Mouse (Mus musculus) hematopoietic stem cell, adult 5-6 weeks (primary cell): ENCODE results near the gene Gm19668. TPM values are rescaled to one million over a fixed set of nuclear protein-coding genes. Genes with fewer than 3 reads are reported as not detected.
"Not testable (repeated sequence)": the region's sequence is repeated elsewhere in the genome, so short reads cannot be mapped to it uniquely, and the experiment has no call there.

Experiments
- ATAC-seq, 2 experiments: fragments of 125-278 bp in 1 of 2; replicated peaks in 1 of 2; 2 replicates each; pipeline ENCODE4 v1.8.0; 2016 to 2017; ENCODE audit warnings: inconsistent platforms in 2 of 2, mild to moderate bottlenecking in 2 of 2, moderate number of reproducible peaks in 2 of 2, low read depth in 1 of 2, moderate TSS enrichment in 1 of 2; ENCODE audit not compliant: low FRiP score in 2 of 2, poor library complexity in 2 of 2, severe bottlenecking in 2 of 2, insufficient read depth in 1 of 2, low TSS enrichment in 1 of 2
- total RNA-seq: library from RNA; stranded (forward); fragments of 172-1452, 232-1000 nt; gene quantifications from 2 replicates; pipeline ENCODE4 v1.2.3, GENCODE M21; 2017

Gene Gm19668
- total RNA-seq, 1 experiment from 2014 or later: not detected

DNA sequence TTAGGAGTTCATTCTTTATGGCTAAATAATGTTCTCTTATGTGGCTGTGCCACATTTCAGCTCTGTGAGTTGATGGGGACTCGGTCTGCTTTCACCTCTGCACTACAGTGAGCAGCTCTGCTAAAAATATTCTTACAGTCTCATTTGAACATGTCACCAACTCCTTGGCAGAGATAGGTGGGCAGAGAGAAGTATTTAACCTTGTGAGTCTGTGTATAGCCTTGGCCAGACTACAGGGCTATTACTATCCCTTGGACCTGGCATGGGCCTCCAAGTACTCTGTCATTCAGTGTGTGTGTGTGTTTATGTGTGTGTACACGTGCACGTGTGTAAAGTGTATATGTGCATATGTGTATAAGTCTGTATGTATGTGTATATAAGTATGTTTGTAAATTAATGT, 15.5 kb downstream of the Gm19668 start:
- not testable (repeated sequence) for ATAC-seq

- ATAC-seq: not testable (repeated sequence)
Observed at GRCm38 (mm10) chr10:77782442-77782841, 16.5 kb downstream of the Gm19668 start, which contains the start of gene Gm3250. Gm3250 (minus strand) TSS chr10:77782542.

DNA sequence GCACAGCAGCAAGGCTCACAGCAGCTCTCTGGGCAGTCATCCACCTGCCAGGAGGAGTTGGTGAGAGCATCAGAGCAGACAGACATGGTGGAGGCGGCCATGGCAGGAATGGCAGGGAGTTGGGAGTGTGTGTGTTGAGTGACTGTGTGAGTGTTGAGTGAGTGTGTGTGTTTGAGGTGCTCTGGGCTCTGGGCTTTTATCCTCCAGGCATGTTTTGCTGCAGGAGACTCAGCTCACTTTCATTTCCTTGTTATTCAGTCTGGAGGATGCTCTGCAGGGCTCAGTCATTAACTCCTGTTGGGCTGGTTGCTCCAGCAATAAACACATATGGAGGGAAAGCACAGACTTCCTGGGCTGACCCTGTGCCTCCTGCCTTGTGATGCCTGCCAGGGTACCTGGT, 22.1 kb downstream of the Gm19668 start, which contains the start of gene Gm7138:
Gm7138 (minus strand) TSS at position 101 of the 400 bp plus-strand sequence.
- ATAC-seq: not testable (repeated sequence)

- ATAC-seq: not testable (repeated sequence)
Observed at GRCm38 (mm10) chr10:77772142-77772541, 26.8 kb downstream of the Gm19668 start.

DNA sequence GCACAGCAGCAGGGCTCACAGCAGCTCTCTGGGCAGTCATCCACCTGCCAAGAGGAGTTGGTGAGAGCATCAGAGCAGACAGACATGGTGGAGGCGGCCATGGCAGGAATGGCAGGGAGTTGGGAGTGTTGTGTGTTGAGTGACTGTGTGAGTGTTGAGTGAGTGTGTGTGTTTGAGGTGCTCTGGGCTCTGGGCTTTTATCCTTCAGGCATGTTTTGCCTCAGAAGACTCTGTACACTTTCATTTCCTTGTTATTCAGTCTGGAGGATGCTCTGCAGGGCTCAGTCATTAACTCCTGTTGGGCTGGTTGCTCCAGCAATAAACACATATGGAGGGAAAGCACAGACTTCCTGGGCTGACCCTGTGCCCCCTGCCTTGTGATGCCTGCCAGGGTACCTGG, 27.7 kb downstream of the Gm19668 start, which contains the start of gene Gm3238:
Gm3238 (minus strand) TSS at position 101 of the 400 bp plus-strand sequence.
- ATAC-seq: not testable (repeated sequence)

GRCm38 (mm10) chr10:77769727-77770126, 29.2 kb downstream of the Gm19668 start:
- ATAC-seq: no peak

DNA sequence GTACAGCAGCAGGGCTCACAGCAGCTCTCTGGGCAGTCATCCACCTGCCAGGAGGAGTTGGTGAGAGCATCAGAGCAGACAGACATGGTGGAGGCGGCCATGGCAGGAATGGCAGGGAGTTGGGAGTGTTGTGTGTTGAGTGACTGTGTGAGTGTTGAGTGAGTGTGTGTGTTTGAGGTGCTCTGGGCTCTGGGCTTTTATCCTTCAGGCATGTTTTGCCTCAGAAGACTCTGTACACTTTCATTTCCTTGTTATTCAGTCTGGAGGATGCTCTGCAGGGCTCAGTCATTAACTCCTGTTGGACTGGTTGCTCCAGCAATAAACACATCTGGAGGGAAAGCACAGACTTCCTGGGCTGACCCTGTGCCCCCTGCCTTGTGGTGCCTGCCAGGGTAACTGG, 39.4 kb downstream of the Gm19668 start, which contains the start of gene Gm3233:
Gm3233 (minus strand) TSS at position 101 of the 400 bp plus-strand sequence.
- ATAC-seq: not testable (repeated sequence)

DNA sequence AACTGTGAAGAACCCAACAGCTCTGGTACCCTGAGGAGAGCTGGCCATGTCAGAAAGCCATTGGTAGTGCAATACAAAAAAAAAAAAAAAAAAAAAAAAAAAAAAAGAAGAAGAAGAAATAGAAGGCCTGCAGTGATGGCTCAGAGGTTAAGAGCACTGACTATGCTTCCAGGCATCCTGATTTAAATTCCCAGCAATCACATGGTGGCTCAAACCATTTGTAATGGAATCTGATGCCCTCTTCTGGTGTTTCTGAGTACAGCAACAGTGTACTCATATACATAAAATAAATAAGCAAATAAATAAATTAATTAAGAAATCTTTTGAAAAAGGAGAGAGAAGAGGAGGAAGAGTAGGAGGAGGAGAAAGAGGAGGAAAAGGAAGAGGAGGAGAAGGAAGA, 45.5 kb downstream of the Gm19668 start:
- no peak for ATAC-seq

GRCm38 (mm10) chr10:77752312-77752711, 46.6 kb downstream of the Gm19668 start:
- not testable (repeated sequence) for ATAC-seq

DNA sequence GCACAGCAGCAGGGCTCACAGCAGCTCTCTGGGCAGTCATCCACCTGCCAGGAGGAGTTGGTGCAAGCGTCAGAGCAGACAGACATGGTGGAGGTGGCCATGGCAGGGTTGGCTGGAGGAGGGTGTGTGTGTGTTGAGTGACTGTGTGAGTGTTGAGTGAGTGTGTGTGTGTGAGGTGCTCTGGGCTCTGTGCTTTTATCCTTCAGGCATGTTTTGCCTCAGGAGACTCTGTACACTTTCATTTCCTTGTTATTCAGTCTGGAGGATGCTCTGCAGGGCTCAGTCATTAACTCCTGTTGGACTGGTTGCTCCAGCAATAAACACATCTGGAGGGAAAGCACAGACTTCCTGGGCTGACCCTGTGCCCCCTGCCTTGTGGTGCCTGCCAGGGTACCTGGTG, 47.7 kb downstream of the Gm19668 start, which contains the start of gene Gm9736:
Gm9736 (minus strand) TSS at position 101 of the 400 bp plus-strand sequence.
- not testable (repeated sequence) for ATAC-seq

DNA sequence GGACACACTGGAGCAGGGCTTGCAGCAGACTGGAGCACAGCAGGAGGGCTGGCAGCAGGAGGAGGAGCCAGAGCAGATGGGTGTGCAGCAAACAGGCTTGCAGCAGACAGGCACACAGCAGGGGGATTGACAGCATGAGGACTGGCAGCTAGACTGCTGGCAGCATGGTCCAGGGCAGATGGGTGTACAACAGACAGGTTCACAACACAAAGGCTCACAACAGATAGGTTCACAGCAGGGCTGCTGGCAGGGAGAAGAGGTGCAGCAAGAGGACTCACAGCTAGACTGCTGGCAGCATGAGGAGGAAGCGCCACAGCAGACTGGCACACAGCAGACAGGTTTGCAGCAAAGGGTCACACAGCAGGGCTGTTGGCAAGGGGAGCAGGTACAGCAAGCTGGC, 48.2 kb downstream of the Gm19668 start:
- not testable (repeated sequence) for ATAC-seq

Other genes with a start within 250 kb of the Gm19668 start
- gene Pttg1ip, start 217.4 kb downstream of the Gm19668 start, total RNA-seq: 56.2 and 65.8 TPM in 2 replicates
- 148 and 150 TPM in 2 replicates for gene Sumo3, start 193.0 kb downstream of the Gm19668 start, total RNA-seq
- not detected in 2 replicates for gene Gm49325, start 192.9 kb downstream of the Gm19668 start, total RNA-seq
- 25.6 and 27.5 TPM in 2 replicates for gene Ube2g2, start 176.9 kb downstream of the Gm19668 start, total RNA-seq
- gene Tspear, start 112.6 kb downstream of the Gm19668 start, total RNA-seq: 2.8 and 3.1 TPM in 2 replicates
- not detected in 2 replicates for gene Gm19402, start 108.4 kb downstream of the Gm19668 start, total RNA-seq
- not detected in 2 replicates for gene Gm9508, start 101.9 kb downstream of the Gm19668 start, total RNA-seq
- not detected in 2 replicates for gene Gm10272, start 92.5 kb downstream of the Gm19668 start, total RNA-seq
- gene Gm10024, start 87.7 kb downstream of the Gm19668 start, total RNA-seq: not detected in 2 replicates
- not detected in 2 replicates for gene Gm10142, start 83.3 kb downstream of the Gm19668 start, total RNA-seq
- gene Krtap12-1, start 78.5 kb downstream of the Gm19668 start, total RNA-seq: not detected in 2 replicates
- not detected in 2 replicates for gene Gm10100, start 72.6 kb downstream of the Gm19668 start, total RNA-seq
- not detected in 2 replicates for gene Gm18596, start 56.5 kb downstream of the Gm19668 start, total RNA-seq
- gene Gm9736, start 47.8 kb downstream of the Gm19668 start, total RNA-seq: not detected in 2 replicates
- not detected in 2 replicates for gene Gm3233, start 39.5 kb downstream of the Gm19668 start, total RNA-seq
- not detected in 2 replicates for gene Gm3238, start 27.8 kb downstream of the Gm19668 start, total RNA-seq
- gene Gm7138, start 22.2 kb downstream of the Gm19668 start, total RNA-seq: not detected in 2 replicates
- not detected in 2 replicates for gene Gm3250, start 16.6 kb downstream of the Gm19668 start, total RNA-seq
- not detected in 2 replicates for gene Gm7137, start 10.9 kb downstream of the Gm19668 start, total RNA-seq
- gene Gm9639, start 4.1 kb downstream of the Gm19668 start, total RNA-seq: not detected in 2 replicates
- not detected in 2 replicates for gene Gm9507, start 12.7 kb upstream of the Gm19668 start, total RNA-seq
- gene Gm2696, start 15.5 kb upstream of the Gm19668 start, total RNA-seq: not detected in 2 replicates
- not detected in 2 replicates for gene Krtap10-4, start 28.0 kb upstream of the Gm19668 start, total RNA-seq
- not detected in 2 replicates for gene Krtap10-10, start 36.8 kb upstream of the Gm19668 start, total RNA-seq
- not detected in 2 replicates for gene Gm36176, start 47.7 kb upstream of the Gm19668 start, total RNA-seq
- not detected in 2 replicates for gene Gm10318, start 53.7 kb upstream of the Gm19668 start, total RNA-seq
- gene Gm3285, start 62.8 kb upstream of the Gm19668 start, total RNA-seq: not detected in 2 replicates
- gene Lrrc3, start 103.4 kb upstream of the Gm19668 start, total RNA-seq: 0.31 TPM in 1 of 2 replicates, not detected in the other
- gene Trpm2, start 171.4 kb upstream of the Gm19668 start, total RNA-seq: 2.6 and 10.0 TPM in 2 replicates
- gene 1810043G02Rik, start 179.4 kb upstream of the Gm19668 start, total RNA-seq: 11.7 and 19.3 TPM in 2 replicates
- 42.1 and 65.3 TPM in 2 replicates for gene Pfkl, start 210.9 kb upstream of the Gm19668 start, total RNA-seq
- 0.75 and 0.94 TPM in 2 replicates for gene Dnmt3l, start 242.8 kb upstream of the Gm19668 start, total RNA-seq
- gene Aire, start 244.5 kb upstream of the Gm19668 start, total RNA-seq: 1.0 and 1.6 TPM in 2 replicates